Mouse (Mus musculus): Measurements from ENCODE around the gene Olfr462.

The Olfr462 gene

DNA sequence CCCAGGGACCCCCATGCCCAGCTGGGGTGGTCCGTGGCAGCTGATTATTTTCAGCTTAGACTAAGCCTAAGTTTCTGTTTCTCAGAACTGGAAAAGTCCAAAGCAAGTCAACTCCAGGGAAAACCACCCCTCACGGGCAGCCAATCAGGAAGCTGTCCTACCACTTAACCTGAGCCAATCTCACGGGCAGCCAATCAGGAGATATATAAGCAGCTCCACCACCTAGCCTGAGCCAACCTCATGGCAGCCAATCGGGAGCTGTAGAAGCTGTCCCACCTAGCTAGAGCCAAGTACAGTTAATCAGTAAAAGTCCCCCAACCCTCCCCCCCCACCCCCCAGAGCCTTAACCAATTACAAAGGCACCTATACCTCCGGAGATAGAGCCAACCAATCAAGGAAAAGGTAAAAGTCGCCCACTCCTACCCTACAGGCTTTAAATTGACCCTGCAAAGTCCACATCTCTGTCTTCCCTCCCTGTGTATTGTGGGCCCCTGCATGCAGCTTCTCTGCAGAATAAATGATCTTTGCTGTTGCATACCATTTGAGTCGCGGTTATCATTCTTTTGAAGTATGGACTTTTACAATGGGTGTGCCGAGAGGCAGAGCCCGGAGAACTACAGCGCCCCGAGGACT, 45.0 kb downstream of the Olfr462 start:
- DNase-seq, result no peak

- DNase-seq, result no peak
Measured at GRCm38 (mm10) chr11:87841436-87841835, 50.6 kb downstream of the Olfr462 start.

GRCm38 (mm10) chr11:87840676-87841075, 51.4 kb downstream of the Olfr462 start:
- no peak for DNase-seq
